Mouse (Mus musculus) lung, embryonic 16.5 days (tissue): ENCODE results near the gene Itih5. TPM values are rescaled to one million over a fixed set of nuclear protein-coding genes. Genes with fewer than 3 reads are reported as not detected.

Experiments
- ATAC-seq: fragments of 200-750 bp; cut with Nextera tagmentation; 2 replicates; pipeline ENCODE4 v1.8.0; 2017; ENCODE audit warnings: low read depth, mild to moderate bottlenecking, moderate library complexity
- H3K27ac ChIP-seq: fragments of 300-500 bp; sonication (generic); 2 replicates; pipeline ENCODE4 v1.5.1; 2014; ENCODE audit warnings: mild to moderate bottlenecking, control low read depth, low read length
- H3K27me3 ChIP-seq: fragments of 300-500 bp; sonication (generic); 2 replicates; pipeline ENCODE4 v1.6.1; 2014; ENCODE audit warnings: low read depth, low read length, mixed read lengths; ENCODE audit not compliant: control insufficient read depth, insufficient read depth
- H3K36me3 ChIP-seq: fragments of 300-500 bp; sonication (generic); 2 replicates; pipeline ENCODE4 v1.6.1; 2014; ENCODE audit warnings: low read length; ENCODE audit not compliant: control insufficient read depth, insufficient read depth
- H3K4me1 ChIP-seq: fragments of 300-500 bp; sonication (generic); replicated peaks from 2 replicates; pipeline ENCODE4 v1.6.1; 2014; ENCODE audit warnings: low read length, mixed read lengths; ENCODE audit not compliant: control insufficient read depth, insufficient read depth
- H3K4me2 ChIP-seq: fragments of 300-500 bp; sonication (generic); 2 replicates; pipeline ENCODE4 v1.6.1; 2014; ENCODE audit warnings: low read depth, low read length, control low read depth
- H3K4me3 ChIP-seq: fragments of 300-500 bp; sonication (generic); 2 replicates; pipeline ENCODE4 v1.5.1; 2014; ENCODE audit warnings: mild to moderate bottlenecking, low read length, control low read depth
- H3K9ac ChIP-seq: fragments of 300-500 bp; sonication (generic); 2 replicates; pipeline ENCODE4 v1.6.1; 2014; ENCODE audit warnings: low read length, control low read depth
- H3K9me3 ChIP-seq: fragments of 300-500 bp; sonication (generic); 2 replicates; pipeline ENCODE4 v1.6.1; 2016; ENCODE audit warnings: low read length; ENCODE audit not compliant: control insufficient read depth
- WGBS: fragments of 180-500 bp; shearing (Covaris S2); extraction: QIAGEN DNeasy Blood & Tissue Kit; methylation state at CpG from one replicate; pipeline ENCODE4 v1.1.7; 2014; 5-methylcytosine and 5-hydroxymethylcytosine counted together
- polyA plus RNA-seq: library from polyadenylated mRNA; unstranded; fragments of >200 nt; fragmentation: Nextera tagmentation; extraction: Ambion mirVana; gene quantifications from 2 replicates; pipeline ENCODE4 v1.2.1, GENCODE M21; 2015

The Itih5 gene
- polyA plus RNA-seq, 1 experiment from 2014 or later = 5.2 TPM

- no peaks in the 10 kb centered on the region for H3K27me3 ChIP-seq
- H3K27ac ChIP-seq = no peak overlapping the region
- H3K36me3 ChIP-seq = no peaks in the 10 kb centered on the region
- H3K4me3 ChIP-seq = no peak overlapping the region
- no peaks in the 10 kb centered on the region for H3K9me3 ChIP-seq
- H3K9ac ChIP-seq = no peak overlapping the region
- ATAC-seq = no peak
- H3K4me2 ChIP-seq = no peak overlapping the region
- no peaks in the 10 kb centered on the region for H3K4me1 ChIP-seq
- 52% methylated on average over 7 of the region's 7 CpGs for WGBS
These were observed 110.6 kb downstream of the Itih5 start for GRCm38 (mm10) chr2:10263909-10264489.

DNA sequence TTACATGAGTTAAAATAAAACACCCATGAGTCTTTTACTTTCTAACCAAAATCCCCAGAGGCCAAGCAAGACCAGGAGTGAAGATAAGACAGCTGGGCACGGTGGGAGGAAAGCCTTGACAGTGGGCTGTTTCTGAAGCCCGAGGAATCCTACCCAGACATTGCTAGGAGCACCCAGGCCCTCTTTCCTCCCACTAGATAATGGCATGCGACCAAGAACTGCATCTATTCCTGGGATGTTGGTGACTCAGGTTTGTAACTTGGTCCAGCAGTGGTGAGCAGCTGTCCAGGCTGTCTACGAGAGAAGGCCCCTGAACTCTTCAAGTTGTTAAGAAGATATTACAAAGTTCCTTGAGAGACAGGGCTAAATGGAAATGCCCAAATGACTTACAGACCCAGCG lies 112.5 kb downstream of the Itih5 start:
- no peaks in the 10 kb centered on the region for H3K36me3 ChIP-seq
- no peak overlapping the region for H3K4me3 ChIP-seq
- H3K4me1 ChIP-seq = no peaks in the 10 kb centered on the region
- WGBS = 66% methylated on average over 5 of the region's 5 CpGs
- H3K9me3 ChIP-seq = no peaks in the 10 kb centered on the region
- no peak for ATAC-seq
- H3K4me2 ChIP-seq = no peak overlapping the region
- H3K27me3 ChIP-seq = no peaks in the 10 kb centered on the region
- no peak overlapping the region for H3K9ac ChIP-seq
- H3K27ac ChIP-seq = no peak overlapping the region

DNA sequence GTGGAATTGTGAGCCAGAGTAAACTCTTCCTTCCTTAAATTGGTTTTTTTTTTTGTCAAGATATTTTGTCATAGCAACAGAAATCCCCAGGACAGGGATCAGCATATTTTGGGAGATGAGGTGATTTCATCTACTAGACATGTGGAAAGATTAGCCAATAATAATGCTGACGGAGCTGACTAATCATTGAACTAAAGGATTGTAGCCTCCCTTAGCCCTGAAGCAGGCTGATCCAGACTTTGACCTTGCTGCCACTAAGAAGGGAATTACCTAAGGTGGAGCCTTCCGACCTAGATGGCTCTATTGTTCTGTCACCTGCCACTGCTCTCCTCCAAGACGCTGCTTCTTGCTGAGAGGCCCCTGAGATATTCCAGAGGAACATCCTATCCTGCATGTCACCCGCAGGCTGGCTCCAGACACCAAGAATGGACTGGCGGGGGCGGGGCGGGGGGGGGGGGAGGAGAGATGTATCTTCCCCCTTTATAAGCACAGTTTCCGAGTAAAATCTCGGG lies 119.3 kb downstream of the Itih5 start:
- H3K4me2 ChIP-seq = no peak overlapping the region
- no peaks in the 10 kb centered on the region for H3K9me3 ChIP-seq
- H3K27ac ChIP-seq = no peak overlapping the region
- WGBS = 69% methylated on average over 9 of the region's 9 CpGs
- no peak for ATAC-seq
- no peak overlapping the region for H3K9ac ChIP-seq
- no peak overlapping the region for H3K4me3 ChIP-seq
- H3K4me1 ChIP-seq = no peaks in the 10 kb centered on the region
- H3K36me3 ChIP-seq = no peaks in the 10 kb centered on the region
- no peaks in the 10 kb centered on the region for H3K27me3 ChIP-seq

DNA sequence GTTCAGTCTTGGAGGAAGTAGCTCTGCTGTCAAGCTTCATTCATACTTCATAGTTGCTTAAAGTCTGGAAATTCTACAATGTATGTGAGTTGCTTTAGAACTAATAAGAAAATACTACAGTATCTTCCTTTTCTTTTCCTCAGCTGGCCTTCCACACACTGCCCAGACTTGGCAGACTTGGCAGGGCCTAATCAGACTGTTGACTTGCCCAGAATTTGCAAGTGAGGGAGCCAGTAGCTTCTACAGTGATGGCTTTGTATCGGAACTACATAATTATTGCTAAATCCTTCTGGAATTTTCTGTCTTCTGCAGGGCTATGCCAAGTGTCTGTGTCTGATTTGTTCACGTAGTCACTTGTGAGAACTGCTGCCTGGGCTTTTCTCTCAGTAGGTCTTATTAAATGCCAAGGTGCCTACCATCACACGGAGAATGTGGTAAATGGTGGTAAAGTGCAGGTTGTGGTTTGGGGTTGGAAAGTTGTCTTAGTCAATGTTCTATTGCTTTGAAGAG lies 120.2 kb downstream of the Itih5 start:
- Histone ChIP-seq H3K9me3 (no peaks in the 10 kb centered on the region), H3K4me3 (no peak overlapping the region), H3K4me2 (no peak overlapping the region), H3K4me1 (no peaks in the 10 kb centered on the region), H3K36me3 (no peaks in the 10 kb centered on the region), H3K9ac (no peak overlapping the region), H3K27me3 (no peaks in the 10 kb centered on the region), H3K27ac (no peak overlapping the region)
- ATAC-seq = no peak
- 78% methylated on average over 3 of the region's 3 CpGs for WGBS

- no peaks in the 10 kb centered on the region for H3K9me3 ChIP-seq
- no peaks in the 10 kb centered on the region for H3K36me3 ChIP-seq
- ATAC-seq = peak; percentile 75
- no peak overlapping the region for H3K4me2 ChIP-seq
- 28% methylated on average over 2 of the region's 2 CpGs for WGBS
- H3K27ac ChIP-seq = no peak overlapping the region
- H3K9ac ChIP-seq = no peak overlapping the region
- no peak overlapping the region for H3K4me3 ChIP-seq
- no peaks in the 10 kb centered on the region for H3K27me3 ChIP-seq
- no peaks in the 10 kb centered on the region for H3K4me1 ChIP-seq
These were observed 122.8 kb downstream of the Itih5 start for GRCm38 (mm10) chr2:10276194-10276593.

GRCm38 (mm10) chr2:10283686-10284085 lies 130.3 kb downstream of the Itih5 start:
- no peak for ATAC-seq
- no peaks in the 10 kb centered on the region for H3K4me1 ChIP-seq
- H3K36me3 ChIP-seq = no peaks in the 10 kb centered on the region
- H3K9me3 ChIP-seq = no peaks in the 10 kb centered on the region
- no peak overlapping the region for H3K9ac ChIP-seq
- peaks cover 3% of the 10 kb centered on the region for H3K27me3 ChIP-seq
- no peak overlapping the region for H3K4me3 ChIP-seq
- 38% methylated on average over 5 of the region's 5 CpGs for WGBS
- H3K4me2 ChIP-seq = no peak overlapping the region
- H3K27ac ChIP-seq = no peak overlapping the region

DNA sequence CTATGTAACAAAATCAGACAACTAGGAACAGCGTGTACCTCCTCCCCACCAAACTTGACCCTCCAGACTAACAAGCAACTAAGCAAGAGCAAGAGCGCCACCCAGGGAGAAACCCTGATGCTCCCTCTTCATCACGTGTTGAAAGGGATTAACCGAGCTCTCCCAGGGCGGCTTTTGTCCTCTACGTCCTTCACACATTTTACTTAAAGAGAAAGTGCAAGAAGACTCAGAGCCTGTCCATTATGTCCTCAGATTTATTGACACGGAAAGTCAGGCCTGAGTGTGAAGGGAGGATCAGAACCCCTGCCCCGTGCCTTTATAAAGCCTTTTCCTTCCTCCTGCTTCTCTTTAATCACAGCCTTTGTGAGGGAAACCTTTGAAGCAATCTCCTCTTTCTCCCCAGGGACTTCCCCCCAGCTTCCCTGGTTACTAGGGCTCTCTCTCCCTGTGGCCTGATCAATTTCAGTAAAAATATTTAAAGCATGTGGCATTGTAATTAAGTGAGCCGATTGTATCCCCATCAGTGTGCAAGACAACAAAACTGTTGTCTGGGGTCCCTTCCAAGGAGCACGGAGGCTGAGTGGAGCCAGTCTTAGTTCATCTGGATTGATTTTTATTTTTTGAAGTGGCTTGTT lies 131.4 kb downstream of the Itih5 start:
- Histone ChIP-seq H3K36me3 (no peaks in the 10 kb centered on the region), H3K9me3 (no peaks in the 10 kb centered on the region), H3K4me1 (no peaks in the 10 kb centered on the region), H3K4me2 (no peak overlapping the region), H3K9ac (no peak overlapping the region), H3K27me3 (peaks cover 3% of the 10 kb centered on the region), H3K4me3 (no peak overlapping the region), H3K27ac (no peak overlapping the region)
- 15% methylated on average over 10 of the region's 10 CpGs for WGBS
- ATAC-seq = no peak

GRCm38 (mm10) chr2:10285975-10286374 lies 132.6 kb downstream of the Itih5 start:
- H3K9ac ChIP-seq = no peak overlapping the region
- 40% methylated on average over 13 of the region's 13 CpGs for WGBS
- no peak for ATAC-seq
- no peaks in the 10 kb centered on the region for H3K4me1 ChIP-seq
- H3K9me3 ChIP-seq = no peaks in the 10 kb centered on the region
- H3K4me3 ChIP-seq = no peak overlapping the region
- no peak overlapping the region for H3K4me2 ChIP-seq
- H3K36me3 ChIP-seq = no peaks in the 10 kb centered on the region
- H3K27ac ChIP-seq = no peak overlapping the region
- peaks cover 3% of the 10 kb centered on the region for H3K27me3 ChIP-seq

DNA sequence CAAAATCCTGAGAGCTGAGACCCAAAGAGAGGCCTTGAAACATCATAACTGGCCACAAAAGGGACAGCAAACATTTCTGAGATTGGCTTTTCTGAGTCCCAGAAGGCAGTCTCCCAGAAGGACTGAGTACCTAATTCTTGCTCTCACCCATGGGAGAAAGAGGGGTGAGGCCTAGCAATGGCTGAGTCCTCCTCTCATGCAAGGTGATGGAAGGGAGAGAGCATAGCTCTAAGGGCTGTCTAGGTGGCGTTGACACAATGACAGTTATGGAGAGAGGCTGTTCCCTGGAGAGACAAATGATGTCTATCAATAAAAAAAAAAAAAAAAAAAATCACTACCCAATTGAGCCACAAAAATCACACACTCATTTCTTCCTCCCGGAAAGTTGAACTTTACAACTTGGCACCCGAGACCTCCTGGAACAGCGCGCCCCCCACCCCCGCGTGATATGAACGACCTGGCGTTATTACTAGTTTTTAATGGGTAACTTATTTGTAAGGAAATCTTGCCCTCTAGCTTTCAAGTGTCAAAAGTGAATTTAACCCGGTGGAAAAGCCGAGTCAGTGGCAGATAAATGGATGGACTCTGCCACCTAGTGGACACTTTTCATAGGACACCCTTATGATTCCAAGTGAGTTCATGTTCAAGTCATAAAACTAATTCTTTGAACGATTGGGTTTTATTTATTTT lies 134.9 kb downstream of the Itih5 start:
- H3K27me3 ChIP-seq = peaks cover 3% of the 10 kb centered on the region
- no peak overlapping the region for H3K4me3 ChIP-seq
- no peaks in the 10 kb centered on the region for H3K9me3 ChIP-seq
- H3K36me3 ChIP-seq = no peaks in the 10 kb centered on the region
- no peak overlapping the region for H3K9ac ChIP-seq
- peak overlapping the region; percentile 17; the same call in 1 of the 2 replicates for H3K4me2 ChIP-seq
- 6% methylated on average over 12 of the region's 12 CpGs for WGBS
- peak; percentile 47; the same call in 1 of the 2 replicates for ATAC-seq
- H3K4me1 ChIP-seq = no peaks in the 10 kb centered on the region
- no peak overlapping the region for H3K27ac ChIP-seq
